Comparison of ENCODE assay signal across 12 mouse cellular contexts in the genomic region with DNA sequence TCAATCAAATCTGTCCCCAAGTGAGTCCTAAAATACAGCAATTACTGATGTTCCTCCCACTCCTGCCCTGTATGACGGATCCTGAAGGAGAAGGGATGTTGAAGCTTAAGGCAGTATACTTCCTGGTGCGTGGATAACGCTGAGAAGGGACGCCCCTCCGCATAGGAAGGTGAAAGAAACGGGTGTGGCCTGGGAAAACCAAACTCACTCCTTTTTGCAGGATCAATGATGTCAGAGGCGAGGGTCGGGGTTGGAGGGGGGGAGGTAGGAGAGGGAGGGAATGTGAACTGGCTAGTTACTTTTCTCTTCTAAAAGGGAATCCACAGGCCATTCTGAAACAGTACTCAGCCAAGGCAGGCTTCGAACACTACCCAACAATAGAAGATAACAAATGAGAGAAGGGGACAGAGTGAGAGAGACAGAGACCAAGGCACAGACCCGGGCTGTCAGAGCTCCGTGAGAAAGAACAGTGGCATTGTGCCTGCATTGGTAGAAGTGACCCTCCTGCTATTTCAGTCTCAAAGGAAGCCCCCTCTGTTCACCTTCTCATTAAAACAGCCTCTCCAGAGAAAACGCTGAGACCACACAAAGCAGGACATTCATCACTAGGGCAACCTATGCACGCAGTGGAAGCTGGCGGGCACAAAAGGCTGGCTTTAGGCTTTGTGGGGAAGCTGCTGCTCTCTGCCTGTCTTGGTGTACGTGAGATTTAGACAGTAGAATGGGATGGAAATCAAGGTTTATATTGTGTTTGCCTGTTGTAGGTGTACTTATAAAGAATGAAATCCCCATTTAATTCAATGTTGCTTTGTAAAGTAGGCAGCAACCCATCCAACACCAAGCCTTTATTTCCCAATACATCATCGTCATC.
DNase-seq lines count a peak whose midpoint lies in the region; ATAC-seq and TF ChIP-seq lines count a peak whose summit lies in the region.
"Had no signal": no experiment of that assay in that cellular context is flagged by ENCODE, and none has a peak within 500 bp of the region (broad histone marks: within the 10 kb centered on the region; RNA-seq: fewer than 3 reads in every experiment).

No protein-coding gene starts in this region.

- no peak for TF ChIP-seq EP300 in stomach, postnatal 0 days (optimal IDR thresholded peaks at IDR 0.05)

- no peaks in the 10 kb centered on the region for H3K36me3 ChIP-seq in stomach, embryonic 14.5 days (ENCODE audit: control insufficient read depth, insufficient read depth, low read length)
- no peaks in the 10 kb centered on the region for H3K36me3 ChIP-seq in stomach, postnatal 0 days (ENCODE audit: control insufficient read depth, insufficient read depth, low read length)
- H3K36me3 ChIP-seq in hindbrain, embryonic 13.5 days, result no peaks in the 10 kb centered on the region
- H3K36me3 ChIP-seq in midbrain, embryonic 16.5 days (ENCODE audit: control insufficient read depth, insufficient read depth, low read length), result no peaks in the 10 kb centered on the region

- H3K27me3 ChIP-seq in stomach, embryonic 14.5 days (ENCODE audit: control insufficient read depth, insufficient read depth, low read length), result no peaks in the 10 kb centered on the region
- H3K27me3 ChIP-seq in stomach, postnatal 0 days (ENCODE audit: control insufficient read depth, insufficient read depth, low read length), result no peaks in the 10 kb centered on the region
- H3K27me3 ChIP-seq in hindbrain, embryonic 13.5 days, result no peaks in the 10 kb centered on the region
- no peaks in the 10 kb centered on the region for H3K27me3 ChIP-seq in midbrain, embryonic 16.5 days (ENCODE audit: control insufficient read depth, insufficient read depth, low read depth, low read length)

- no peaks in the 10 kb centered on the region for H3K4me1 ChIP-seq in stomach, embryonic 14.5 days (ENCODE audit: control insufficient read depth, insufficient read depth, low read length)
- no peaks in the 10 kb centered on the region for H3K4me1 ChIP-seq in stomach, postnatal 0 days (replicated peaks; ENCODE audit: control insufficient read depth, insufficient read depth)
- H3K4me1 ChIP-seq in hindbrain, embryonic 13.5 days (replicated peaks), result peaks cover 11% of the 10 kb centered on the region
- H3K4me1 ChIP-seq in midbrain, embryonic 16.5 days (ENCODE audit: control insufficient read depth, insufficient read depth, low read length), result peaks cover 11% of the 10 kb centered on the region

- TF ChIP-seq CTCF in stomach, postnatal 0 days (IDR thresholded peaks at IDR 0.05; ENCODE audit: low read depth), result no peak

- ATAC-seq in stomach, embryonic 14.5 days (ENCODE audit: insufficient number of reproducible peaks, insufficient read depth, low FRiP score, low read depth), result 0 out of 2 replicates have a peak, but pooled peaks have one; percentile 37
- ATAC-seq in stomach, postnatal 0 days (ENCODE audit: low FRiP score, low TSS enrichment), result no peak
- peak; percentile 92 for ATAC-seq in hindbrain, embryonic 13.5 days (ENCODE audit: low FRiP score)
- ATAC-seq in midbrain, embryonic 16.5 days, result peak; percentile 93
- no peak for ATAC-seq in granulocyte monocyte progenitor cell, adult 5-6 weeks (replicated peaks; ENCODE audit: poor library complexity, severe bottlenecking)

- whole genome bisulfite sequencing in stomach, embryonic 14.5 days, result 45% methylated on average over 16 of the region's 16 CpGs
- WGBS in stomach, postnatal 0 days, result 44% methylated on average over 16 of the region's 16 CpGs
- WGBS in hindbrain, embryonic 13.5 days, result 11% methylated on average over 16 of the region's 16 CpGs
- WGBS in midbrain, embryonic 16.5 days, result 10% methylated on average over 16 of the region's 16 CpGs

- H3K27ac ChIP-seq in stomach, embryonic 14.5 days (ENCODE audit: low read length), result no peak overlapping the region
- H3K27ac ChIP-seq in stomach, postnatal 0 days (replicated peaks), result no peak overlapping the region
- peak overlapping the region; percentile 55; the same call in 1 of the 2 replicates for H3K27ac ChIP-seq in hindbrain, embryonic 13.5 days
- H3K27ac ChIP-seq in midbrain, embryonic 16.5 days (ENCODE audit: low read length), result peak overlapping the region; percentile 47
- H3K27ac ChIP-seq: macrophage had no signal

- H3K9ac ChIP-seq in stomach, embryonic 14.5 days (replicated peaks; ENCODE audit: low read depth, low read length), result no peak overlapping the region
- H3K9ac ChIP-seq in stomach, postnatal 0 days (ENCODE audit: low read length), result no peak overlapping the region
- no peak overlapping the region for H3K9ac ChIP-seq in hindbrain, embryonic 13.5 days
- no peak overlapping the region for H3K9ac ChIP-seq in midbrain, embryonic 16.5 days (ENCODE audit: low read depth, low read length)

- DNase-seq in stomach, postnatal 0 days (ENCODE audit: low spot score), result no peak
- no peak for DNase-seq in adipocyte (ENCODE audit: low spot score)
- no peak for DNase-seq in kidney, postnatal 10 days
- no peak for DNase-seq in heart, adult 11 months
- DNase-seq: heart, postnatal 14 days; kidney, adult 18-20 months; left cerebral cortex, postnatal 4 days had no signal

- no peak overlapping the region for H3K4me2 ChIP-seq in stomach, embryonic 14.5 days (replicated peaks; ENCODE audit: low read depth, low read length)
- H3K4me2 ChIP-seq in stomach, postnatal 0 days (replicated peaks; ENCODE audit: low read depth), result no peak overlapping the region
- 0 out of 2 replicates have a peak overlapping the region, but pooled peaks have one; percentile 10 for H3K4me2 ChIP-seq in hindbrain, embryonic 13.5 days
- peak overlapping the region; percentile 28 for H3K4me2 ChIP-seq in midbrain, embryonic 16.5 days (ENCODE audit: low read length)

- H3K4me3 ChIP-seq in stomach, embryonic 14.5 days (ENCODE audit: low read depth, low read length), result no peak overlapping the region
- no peak overlapping the region for H3K4me3 ChIP-seq in stomach, postnatal 0 days (ENCODE audit: low read depth, low read length)
- H3K4me3 ChIP-seq in hindbrain, embryonic 13.5 days, result no peak overlapping the region
- H3K4me3 ChIP-seq in midbrain, embryonic 16.5 days (ENCODE audit: low read depth, low read length), result no peak overlapping the region

- H3K9me3 ChIP-seq in stomach, embryonic 14.5 days (ENCODE audit: control insufficient read depth, low read depth, low read length), result no peaks in the 10 kb centered on the region
- H3K9me3 ChIP-seq in stomach, postnatal 0 days (ENCODE audit: control insufficient read depth, low read length), result no peaks in the 10 kb centered on the region
- no peaks in the 10 kb centered on the region for H3K9me3 ChIP-seq in hindbrain, embryonic 13.5 days
- H3K9me3 ChIP-seq in midbrain, embryonic 16.5 days (replicated peaks; ENCODE audit: control insufficient read depth, low read length, poor library complexity, severe bottlenecking), result no peaks in the 10 kb centered on the region

Comparison
In these comparisons a context has a peak if more than half of its experiments do, and no peak if none do; other contexts are left out.
1. ATAC-seq: peak in stomach, embryonic 14.5 days (single experiment), hindbrain, embryonic 13.5 days (single experiment) and midbrain, embryonic 16.5 days (single experiment); none in stomach, postnatal 0 days (single experiment) and granulocyte monocyte progenitor cell, adult 5-6 weeks (single experiment).
2. H3K27ac ChIP-seq: peak in hindbrain, embryonic 13.5 days (single experiment) and midbrain, embryonic 16.5 days (single experiment); none in stomach, embryonic 14.5 days (single experiment) and stomach, postnatal 0 days (single experiment).
3. H3K4me2 ChIP-seq: peak in hindbrain, embryonic 13.5 days (single experiment) and midbrain, embryonic 16.5 days (single experiment); none in stomach, embryonic 14.5 days (single experiment) and stomach, postnatal 0 days (single experiment).